Mouse (Mus musculus) cerebellum, adult 18-20 months (tissue): Measurements from ENCODE around the gene Tmeff1.
A peak's percentile ranks its signal among the peaks of the same experiment; 100 is the strongest.

Source experiments
- DNase-seq, 2 experiments: peaks; one replicate each; pipeline ENCODE4 v3.0.0; 2021

The Tmeff1 gene

DNA sequence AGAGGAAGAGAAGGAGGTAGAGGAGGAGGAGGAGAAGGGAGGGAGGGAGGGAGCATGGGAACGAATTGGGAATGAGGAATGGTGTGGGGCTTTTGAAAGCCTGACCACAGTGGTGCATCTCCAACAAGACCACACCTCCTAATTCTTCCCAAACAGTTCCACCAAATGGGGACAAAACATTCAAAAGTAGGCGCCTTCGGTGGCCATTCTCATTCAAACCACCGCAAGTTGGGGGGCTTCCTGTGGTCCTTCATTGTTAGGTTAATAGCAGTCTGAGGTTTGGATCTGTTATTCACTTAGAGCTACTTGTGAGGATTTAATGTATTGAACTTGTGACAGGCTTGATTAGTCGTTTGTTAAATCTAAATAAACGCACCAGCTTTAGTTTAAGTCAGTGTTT is 40.0 kb downstream of the Tmeff1 start:
- DNase-seq: no peak

GRCm38 (mm10) chr4:48625836-48626235 is 40.9 kb downstream of the Tmeff1 start:
- DNase-seq: no peak

DNA sequence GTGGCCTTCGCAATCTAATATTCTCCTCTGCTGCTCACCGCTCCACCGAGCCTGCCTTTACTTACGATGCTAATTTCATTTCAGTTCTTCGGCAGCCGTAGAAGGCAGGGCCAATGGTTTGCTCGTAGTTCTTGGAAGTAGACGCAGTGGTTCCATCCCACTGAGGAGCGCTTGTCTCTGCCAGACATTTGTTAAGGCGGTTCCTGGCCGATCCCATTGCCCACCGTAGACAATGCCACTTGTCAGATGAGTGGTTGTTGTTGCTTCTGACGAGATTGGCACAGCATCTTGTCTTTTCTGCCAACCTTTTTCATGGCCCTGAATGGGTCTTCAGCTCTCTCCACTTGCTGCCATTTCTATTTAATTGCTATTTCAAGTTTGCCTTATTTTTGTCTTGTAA is 44.5 kb downstream of the Tmeff1 start:
- no peak for DNase-seq

GRCm38 (mm10) chr4:48633529-48633928 is 48.6 kb downstream of the Tmeff1 start:
- DNase-seq: no peak

DNA sequence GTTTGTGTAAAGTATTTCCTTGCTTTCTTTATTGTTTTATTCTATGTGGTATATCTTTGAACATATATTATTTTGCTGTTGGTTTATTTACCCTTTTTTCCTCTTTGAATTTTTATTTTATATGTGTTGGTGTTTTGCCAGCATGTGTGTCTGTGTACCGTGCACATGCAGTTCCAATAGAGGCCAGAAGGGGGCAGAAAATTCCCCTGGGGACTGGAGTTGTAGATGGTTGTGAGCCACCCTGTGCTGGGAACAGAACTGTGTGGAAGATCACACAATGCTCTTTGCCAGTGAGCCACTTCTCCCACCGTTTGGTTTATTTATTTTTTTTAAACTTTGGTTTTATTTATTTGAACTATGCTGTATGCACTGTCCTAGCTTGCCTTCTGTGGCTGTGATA is 49.1 kb downstream of the Tmeff1 start:
- no peak for DNase-seq

- no peak for DNase-seq
These were observed 51.9 kb downstream of the Tmeff1 start for GRCm38 (mm10) chr4:48636831-48637230.

GRCm38 (mm10) chr4:48638132-48638531 is 53.2 kb downstream of the Tmeff1 start:
- no peak for DNase-seq

DNA sequence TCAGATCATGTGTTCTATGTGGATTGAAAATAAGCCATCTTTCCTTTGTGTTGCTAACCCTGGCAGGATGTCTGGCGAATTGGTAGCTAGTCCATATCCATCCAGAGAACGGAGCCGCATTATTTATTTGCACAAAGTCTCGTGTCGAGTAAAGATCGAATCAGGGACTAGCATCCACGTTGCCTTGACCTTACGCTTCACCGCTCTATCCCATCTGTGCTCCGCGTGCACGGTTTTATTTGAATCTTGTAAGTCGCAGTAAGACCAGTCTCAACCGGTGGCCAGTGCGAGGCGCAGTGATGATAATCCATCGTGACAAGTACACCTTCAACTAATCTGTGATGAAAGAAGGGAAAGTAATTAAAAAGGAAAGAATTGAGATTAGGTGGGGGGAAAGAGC is 54.5 kb downstream of the Tmeff1 start:
- no peak for DNase-seq

GRCm38 (mm10) chr4:48643801-48644200 is 58.8 kb downstream of the Tmeff1 start:
- peak in 1 of 2 experiments; percentile 10 for DNase-seq

- DNase-seq: no peak
These were observed 61.2 kb downstream of the Tmeff1 start for GRCm38 (mm10) chr4:48646143-48646542.

GRCm38 (mm10) chr4:48650617-48651360 is 65.8 kb downstream of the Tmeff1 start:
- no peak for DNase-seq

GRCm38 (mm10) chr4:48654118-48654517 is 69.1 kb downstream of the Tmeff1 start:
- no peak for DNase-seq

DNA sequence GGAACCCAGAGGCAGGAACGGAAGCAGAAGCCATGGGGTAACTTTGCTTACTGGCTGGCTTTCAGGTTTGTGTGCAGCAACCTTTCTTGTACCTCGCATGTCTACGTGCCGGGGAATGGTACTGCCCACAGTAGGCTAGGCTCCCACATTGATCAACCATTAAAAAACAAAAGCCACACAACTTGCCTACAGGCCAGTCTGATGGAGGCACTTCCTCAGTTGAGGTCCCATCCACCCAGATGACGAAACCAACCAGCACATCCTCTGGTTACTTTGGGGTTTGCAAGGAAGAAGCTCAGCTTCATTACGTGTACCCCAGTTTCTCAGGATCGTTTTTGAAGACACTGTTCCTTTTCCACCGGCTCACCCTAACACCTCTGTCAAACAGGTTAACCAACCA is 71.6 kb downstream of the Tmeff1 start:
- no peak for DNase-seq

GRCm38 (mm10) chr4:48660144-48660543 is 75.2 kb downstream of the Tmeff1 start:
- DNase-seq: no peak

- no peak for DNase-seq
These were observed 75.9 kb downstream of the Tmeff1 start for GRCm38 (mm10) chr4:48660619-48661575.

DNA sequence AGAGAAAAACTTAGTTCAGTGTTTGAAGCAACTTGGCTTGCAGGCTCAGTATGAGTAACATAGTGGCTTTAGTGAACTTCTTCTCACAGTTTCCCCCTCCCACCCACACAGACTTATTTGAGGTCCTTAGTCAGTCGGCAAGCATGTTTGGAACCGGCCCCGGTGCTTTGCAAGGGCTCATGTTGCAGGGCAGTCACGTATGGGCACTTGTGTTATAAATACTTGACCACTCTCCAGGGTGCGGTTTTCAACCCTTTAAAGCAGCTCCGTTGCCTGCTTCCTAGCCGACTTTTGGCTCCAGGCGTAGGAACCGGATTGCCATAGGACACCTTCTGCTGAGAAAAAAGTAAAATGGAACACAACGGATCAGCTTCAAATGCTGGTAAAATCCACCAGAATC is 78.3 kb downstream of the Tmeff1 start, which contains the start of gene Cavin4:
Gene Cavin4, plus strand, starts transcription at position 244 of the 400 bp plus-strand sequence.
- no peak for DNase-seq

- DNase-seq: no peak
These were observed 79.0 kb downstream of the Tmeff1 start for GRCm38 (mm10) chr4:48664021-48664420.

GRCm38 (mm10) chr4:48667279-48667678 is 82.3 kb downstream of the Tmeff1 start:
- DNase-seq: no peak

DNA sequence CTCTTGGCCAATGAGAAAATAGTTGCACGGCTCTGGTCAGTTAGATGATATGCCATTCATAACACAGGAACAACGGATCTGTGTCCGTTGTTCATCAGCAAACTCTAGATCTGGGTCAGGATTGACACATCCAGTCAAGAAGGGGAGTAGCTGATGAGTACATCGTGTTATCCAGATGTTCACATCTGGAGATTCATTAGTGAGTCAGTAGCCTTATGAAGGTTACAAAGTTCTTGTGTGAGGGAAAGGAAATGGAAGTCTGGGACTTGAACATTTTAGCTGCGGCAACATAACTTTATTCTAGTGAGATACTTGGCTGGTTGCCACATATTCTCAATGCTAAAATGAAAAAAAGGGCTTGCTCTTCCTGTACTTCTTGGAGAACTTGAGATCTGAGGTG is 87.9 kb downstream of the Tmeff1 start:
- DNase-seq: no peak

DNA sequence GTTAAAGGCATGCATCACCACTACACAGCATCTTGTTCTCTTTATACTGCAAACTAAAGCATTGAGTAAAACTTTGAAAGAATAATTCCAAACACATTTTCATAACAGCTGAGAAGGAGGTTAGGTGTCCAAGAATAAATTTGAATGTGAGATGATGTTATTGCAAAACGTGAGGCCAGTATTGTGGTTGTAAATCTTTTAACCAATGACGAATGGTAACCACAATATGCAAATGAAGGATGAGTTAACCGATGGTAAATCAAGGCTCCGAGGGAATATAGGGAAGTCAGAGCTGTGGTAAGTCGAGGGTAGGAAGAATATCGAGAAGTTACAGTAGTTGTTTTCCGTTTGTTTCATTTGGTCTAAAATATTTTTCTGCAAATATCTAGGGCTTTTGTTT is 89.4 kb downstream of the Tmeff1 start:
- DNase-seq: no peak

DNA sequence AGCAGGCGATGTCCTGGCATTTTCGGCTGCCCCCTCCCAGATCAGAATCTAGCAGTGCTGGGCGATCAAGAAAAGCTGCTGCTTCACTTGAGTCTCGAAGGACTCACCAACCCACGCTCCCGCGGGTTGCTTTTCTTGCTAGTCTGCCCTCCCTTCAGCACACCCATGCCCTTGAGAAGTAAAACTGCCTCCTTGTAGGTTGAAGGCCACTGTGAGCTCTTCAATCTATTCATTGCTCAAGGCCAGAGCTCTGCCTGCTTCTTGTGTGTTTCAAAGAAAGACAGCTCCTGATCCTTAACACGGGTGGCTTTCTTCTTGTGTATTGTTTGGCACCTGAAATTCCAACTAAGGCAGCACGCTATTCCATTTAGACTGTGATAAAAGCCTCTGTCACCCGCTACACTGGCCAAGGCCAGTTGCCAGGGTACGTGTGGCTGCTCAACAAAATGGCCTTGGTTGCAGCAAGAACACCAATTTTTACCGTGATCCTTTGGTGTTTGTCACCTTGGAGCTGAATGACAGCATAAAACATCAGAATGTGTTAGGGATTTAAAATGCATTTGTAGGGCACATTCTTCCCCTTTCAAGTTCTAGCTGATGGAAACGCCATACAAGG is 91.7 kb downstream of the Tmeff1 start:
- no peak for DNase-seq

- no peak for DNase-seq
These were observed 92.3 kb downstream of the Tmeff1 start for GRCm38 (mm10) chr4:48677276-48677675.

DNA sequence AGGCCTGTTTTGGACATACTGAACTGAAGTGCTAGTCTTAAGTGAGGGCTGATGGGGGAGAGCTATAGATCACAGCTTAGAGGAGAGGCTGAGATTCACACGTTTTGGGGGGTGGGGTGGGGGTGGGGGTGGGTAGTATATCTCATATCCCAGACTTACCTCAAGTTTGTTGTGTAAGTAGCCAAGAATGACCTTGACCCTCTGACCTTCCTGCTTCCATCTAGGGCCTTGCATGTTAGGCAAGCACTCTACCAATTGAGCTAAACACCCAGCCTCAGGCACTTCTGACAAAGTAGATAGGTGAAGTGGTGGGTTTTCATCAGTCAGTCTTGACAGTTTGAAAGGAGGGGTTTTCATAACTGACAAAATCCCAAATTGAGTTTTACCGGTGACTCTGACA is 92.8 kb downstream of the Tmeff1 start:
- DNase-seq: no peak
